Mouse (Mus musculus) urinary bladder, postnatal 14 days (tissue): Measurements from ENCODE around the gene Sec24d.
A peak's percentile ranks its signal among the peaks of the same experiment; 100 is the strongest.
"Not testable (repeated sequence)": the region's sequence is repeated elsewhere in the genome, so short reads cannot be mapped to it uniquely, and the experiment has no call there.

Experiments used
- DNase-seq: peaks from one replicate; pipeline ENCODE4 v3.0.0; 2021; ENCODE audit warnings: low spot score

Gene Sec24d

GRCm38 (mm10) chr3:123338666-123339195 is 71.5 kb downstream of the Sec24d start:
- DNase-seq: peak; percentile 58

- no peak for DNase-seq
Observed at GRCm38 (mm10) chr3:123341049-123341448, 73.8 kb downstream of the Sec24d start.

GRCm38 (mm10) chr3:123343690-123344089 is 76.4 kb downstream of the Sec24d start:
- DNase-seq: no peak

- DNase-seq: no peak
Observed at GRCm38 (mm10) chr3:123348080-123348802, 81.0 kb downstream of the Sec24d start.

GRCm38 (mm10) chr3:123350602-123351001 is 83.3 kb downstream of the Sec24d start:
- no peak for DNase-seq

GRCm38 (mm10) chr3:123351519-123351918 is 84.3 kb downstream of the Sec24d start:
- DNase-seq: no peak

GRCm38 (mm10) chr3:123353183-123353582 is 85.9 kb downstream of the Sec24d start:
- DNase-seq: peak; percentile 58

GRCm38 (mm10) chr3:123353661-123354060 is 86.4 kb downstream of the Sec24d start:
- DNase-seq: no peak

GRCm38 (mm10) chr3:123354388-123354787 is 87.1 kb downstream of the Sec24d start:
- DNase-seq: no peak

GRCm38 (mm10) chr3:123356377-123356991 is 89.2 kb downstream of the Sec24d start:
- no peak for DNase-seq

GRCm38 (mm10) chr3:123366820-123367219 is 99.6 kb downstream of the Sec24d start:
- not testable (repeated sequence) for DNase-seq

GRCm38 (mm10) chr3:123369161-123369560 is 101.9 kb downstream of the Sec24d start:
- peak; percentile 10 for DNase-seq

- DNase-seq: no peak
Observed at GRCm38 (mm10) chr3:123370927-123371326, 103.7 kb downstream of the Sec24d start.

GRCm38 (mm10) chr3:123371766-123372535 is 104.7 kb downstream of the Sec24d start:
- DNase-seq: peak; percentile 75

- DNase-seq: no peak
Observed at GRCm38 (mm10) chr3:123376562-123376961, 109.3 kb downstream of the Sec24d start.

- no peak for DNase-seq
Observed at GRCm38 (mm10) chr3:123384435-123384834, 117.2 kb downstream of the Sec24d start.

- DNase-seq: no peak
Observed at GRCm38 (mm10) chr3:123385118-123385485, 117.8 kb downstream of the Sec24d start.

GRCm38 (mm10) chr3:123385486-123386156 is 118.4 kb downstream of the Sec24d start, which contains the start of gene Mettl14:
Gene Mettl14 (minus strand): TSS chr3:123386108.
- DNase-seq: peak; percentile 98

- not testable (repeated sequence) for DNase-seq
Observed at GRCm38 (mm10) chr3:123386157-123386780, 119.0 kb downstream of the Sec24d start.

GRCm38 (mm10) chr3:123391180-123391579 is 123.9 kb downstream of the Sec24d start:
- no peak for DNase-seq

GRCm38 (mm10) chr3:123395611-123396010 is 128.4 kb downstream of the Sec24d start:
- no peak for DNase-seq
